Mouse (Mus musculus): ENCODE data around the gene Arhgef25. TPM values are rescaled to one million over a fixed set of nuclear protein-coding genes. Genes with fewer than 3 reads are reported as not detected.

Gene Arhgef25
- 25.7 and 26.8 TPM in 2 replicates for polyA plus RNA-seq (2015; fragmentation: Nextera tagmentation; extraction: Ambion mirVana)

GRCm38 (mm10) chr10:127189651-127190381 lies at the start of gene Arhgef25:
TSS of gene Arhgef25 (minus strand) at chr10:127190083.

GRCm38 (mm10) chr10:127211414-127211854 lies 21.6 kb upstream of the Arhgef25 start, which contains the start of gene Pip4k2c:
TSS of gene Pip4k2c (minus strand) at chr10:127211585.

GRCm38 (mm10) chr10:127195328-127196129 lies 5.6 kb upstream of the Arhgef25 start, which contains the start of gene Dtx3:
TSS of gene Dtx3 (minus strand) at chr10:127195728.

GRCm38 (mm10) chr10:127179871-127180694 lies 9.8 kb downstream of the Arhgef25 start, which contains the start of gene Slc26a10:
TSS of gene Slc26a10 (minus strand) at chr10:127180645.

GRCm38 (mm10) chr10:127164631-127165353 lies 25.1 kb downstream of the Arhgef25 start, which contains the start of gene B4galnt1:
TSS of gene B4galnt1 (plus strand) at chr10:127165225.

Other genes with a start within 250 kb of the Arhgef25 start
- gene Ctdsp2, start 211.4 kb downstream of the Arhgef25 start, polyA plus RNA-seq (2015; fragmentation: Nextera tagmentation; extraction: Ambion mirVana): 18.3 and 19.0 TPM in 2 replicates
- gene Avil, start 189.4 kb downstream of the Arhgef25 start, polyA plus RNA-seq (2015; fragmentation: Nextera tagmentation; extraction: Ambion mirVana): 0.85 and 10.5 TPM in 2 replicates
- 67.5 and 74.2 TPM in 2 replicates for gene Tsfm, start 159.2 kb downstream of the Arhgef25 start, polyA plus RNA-seq (2015; fragmentation: Nextera tagmentation; extraction: Ambion mirVana)
- gene Mettl1, start 148.7 kb downstream of the Arhgef25 start, polyA plus RNA-seq (2015; fragmentation: Nextera tagmentation; extraction: Ambion mirVana): 25.1 and 25.4 TPM in 2 replicates
- gene Eef1akmt3, start 148.6 kb downstream of the Arhgef25 start, polyA plus RNA-seq (2015; fragmentation: Nextera tagmentation; extraction: Ambion mirVana): 0.21 and 0.43 TPM in 2 replicates
- gene Cyp27b1, start 141.8 kb downstream of the Arhgef25 start, polyA plus RNA-seq (2015; fragmentation: Nextera tagmentation; extraction: Ambion mirVana): 0.22 TPM in 1 of 2 replicates, not detected in the other
- gene March9, start 129.9 kb downstream of the Arhgef25 start, polyA plus RNA-seq (2015; fragmentation: Nextera tagmentation; extraction: Ambion mirVana): 10.5 and 10.6 TPM in 2 replicates
- 374 and 389 TPM in 2 replicates for gene Cdk4, start 126.5 kb downstream of the Arhgef25 start, polyA plus RNA-seq (2015; fragmentation: Nextera tagmentation; extraction: Ambion mirVana)
- gene Tspan31, start 119.8 kb downstream of the Arhgef25 start, polyA plus RNA-seq (2015; fragmentation: Nextera tagmentation; extraction: Ambion mirVana): 114 TPM in 2 replicates
- 5.2 and 6.2 TPM in 2 replicates for gene Agap2, start 114.8 kb downstream of the Arhgef25 start, polyA plus RNA-seq (2015; fragmentation: Nextera tagmentation; extraction: Ambion mirVana)
- 115 and 116 TPM in 2 replicates for gene Os9, start 69.0 kb downstream of the Arhgef25 start, polyA plus RNA-seq (2015; fragmentation: Nextera tagmentation; extraction: Ambion mirVana)
- 66.8 and 76.6 TPM in 2 replicates for gene B4galnt1, start 24.9 kb downstream of the Arhgef25 start, polyA plus RNA-seq (2015; fragmentation: Nextera tagmentation; extraction: Ambion mirVana)
- gene Slc26a10, start 9.4 kb downstream of the Arhgef25 start, polyA plus RNA-seq (2015; fragmentation: Nextera tagmentation; extraction: Ambion mirVana): 0.72 and 1.1 TPM in 2 replicates
- gene Dtx3, start 5.6 kb upstream of the Arhgef25 start, polyA plus RNA-seq (2015; fragmentation: Nextera tagmentation; extraction: Ambion mirVana): 168 and 199 TPM in 2 replicates
- 17.1 and 19.0 TPM in 2 replicates for gene Pip4k2c, start 21.5 kb upstream of the Arhgef25 start, polyA plus RNA-seq (2015; fragmentation: Nextera tagmentation; extraction: Ambion mirVana)
- 102 and 109 TPM in 2 replicates for gene Kif5a, start 73.3 kb upstream of the Arhgef25 start, polyA plus RNA-seq (2015; fragmentation: Nextera tagmentation; extraction: Ambion mirVana)
- 294 and 319 TPM in 2 replicates for gene Dctn2, start 76.3 kb upstream of the Arhgef25 start, polyA plus RNA-seq (2015; fragmentation: Nextera tagmentation; extraction: Ambion mirVana)
- 9.4 and 12.3 TPM in 2 replicates for gene Mbd6, start 98.9 kb upstream of the Arhgef25 start, polyA plus RNA-seq (2015; fragmentation: Nextera tagmentation; extraction: Ambion mirVana)
- gene Mars, start 121.7 kb upstream of the Arhgef25 start, polyA plus RNA-seq (2015; fragmentation: Nextera tagmentation; extraction: Ambion mirVana): 85.2 and 93.5 TPM in 2 replicates
- 1.5 and 1.7 TPM in 2 replicates for gene Arhgap9, start 131.9 kb upstream of the Arhgef25 start, polyA plus RNA-seq (2015; fragmentation: Nextera tagmentation; extraction: Ambion mirVana)
- gene Gli1, start 151.9 kb upstream of the Arhgef25 start, polyA plus RNA-seq (2015; fragmentation: Nextera tagmentation; extraction: Ambion mirVana): 1.3 and 1.8 TPM in 2 replicates
- 0.04 and 0.05 TPM in 2 replicates for gene Inhbe, start 164.3 kb upstream of the Arhgef25 start, polyA plus RNA-seq (2015; fragmentation: Nextera tagmentation; extraction: Ambion mirVana)
- not detected in 2 replicates for gene Inhbc, start 180.3 kb upstream of the Arhgef25 start, polyA plus RNA-seq (2015; fragmentation: Nextera tagmentation; extraction: Ambion mirVana)
- 40.8 and 50.2 TPM in 2 replicates for gene R3hdm2, start 190.2 kb upstream of the Arhgef25 start, polyA plus RNA-seq (2015; fragmentation: Nextera tagmentation; extraction: Ambion mirVana)

All from neural tube, postnatal 0 days (tissue).